Mouse (Mus musculus): ENCODE results near the gene Dmgdh. TPM values are rescaled to one million over a fixed set of nuclear protein-coding genes. Genes with fewer than 3 reads are reported as not detected.

Dmgdh gene
- not detected in 2 replicates for polyA plus RNA-seq (2011; ENCODE audit: insufficient read length, low read depth, missing spikeins)

DNA sequence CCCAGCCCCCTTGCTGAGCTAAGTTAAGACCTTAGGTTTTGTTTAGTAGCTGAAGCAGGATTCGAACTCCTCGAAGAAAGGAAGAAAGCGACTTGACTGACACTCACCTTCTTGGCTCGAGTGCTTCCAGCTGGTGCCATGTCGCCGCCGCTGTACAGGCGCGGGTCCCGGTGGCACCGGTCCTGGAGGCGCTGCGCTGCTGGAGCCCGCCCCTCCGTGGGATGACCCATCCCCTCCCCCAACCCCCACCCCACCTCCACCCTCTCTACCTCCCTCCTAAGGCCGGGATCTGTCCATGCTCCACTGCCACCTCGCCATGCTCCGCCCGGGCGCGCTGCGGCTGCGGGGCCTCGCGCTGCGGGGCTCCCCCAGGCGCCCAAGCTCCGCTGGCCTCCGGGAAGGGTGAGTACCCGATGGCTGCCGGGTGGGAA is at the start of gene Dmgdh, which contains the start of gene Bhmt2:
TSS of gene Dmgdh (plus strand) at position 303 of the 431 bp plus-strand sequence.
TSS of gene Bhmt2 (minus strand) at position 172 of the 431 bp plus-strand sequence.
- Histone ChIP-seq H3K4me3 (ENCODE audit: insufficient read depth, low read length) (no peak within 1 kb of the TSS), H3K4me1 (ENCODE audit: control insufficient read depth, insufficient read depth, low read length) (no peaks in the 10 kb centered on the region), H3K27ac (ENCODE audit: insufficient read depth, low read length) (no peak within 1 kb of the TSS)
- TF ChIP-seq CTCF (IDR thresholded peaks at IDR 0.05; ENCODE audit: borderline replicate concordance, insufficient read depth, low read length) = no peak
- no peak for TF ChIP-seq POLR2A (IDR thresholded peaks at IDR 0.05; ENCODE audit: low read depth, low read length)

DNA sequence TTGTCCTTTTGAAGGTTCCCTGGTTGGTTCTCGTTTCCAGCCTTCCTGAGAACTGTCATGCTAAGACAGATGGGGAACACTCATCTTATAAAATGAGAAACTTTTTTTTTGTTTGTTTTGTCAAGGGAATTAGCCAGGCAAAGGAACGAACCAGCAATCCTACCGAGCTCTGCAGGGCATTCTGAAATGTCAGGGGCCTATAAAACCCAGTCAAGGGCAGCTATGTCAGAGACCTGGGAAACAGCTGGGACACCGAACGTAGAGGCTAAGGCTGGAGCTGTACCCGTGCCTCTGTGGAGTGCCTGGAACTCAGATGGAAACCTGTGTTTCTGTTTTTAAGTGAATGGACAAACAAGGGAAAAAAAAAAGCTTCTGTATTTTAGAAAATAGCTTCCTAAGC is 45.4 kb upstream of the Dmgdh start:
- no peak for TF ChIP-seq POLR2A (IDR thresholded peaks at IDR 0.05; ENCODE audit: low read depth, low read length)
- TF ChIP-seq CTCF (IDR thresholded peaks at IDR 0.05; ENCODE audit: borderline replicate concordance, insufficient read depth, low read length) = no peak
- Histone ChIP-seq H3K4me3 (ENCODE audit: insufficient read depth, low read length) (no peak overlapping the region), H3K4me1 (ENCODE audit: control insufficient read depth, insufficient read depth, low read length) (no peaks in the 10 kb centered on the region; the same call in 1 of the 2 replicates), H3K27ac (ENCODE audit: insufficient read depth, low read length) (no peak overlapping the region)

DNA sequence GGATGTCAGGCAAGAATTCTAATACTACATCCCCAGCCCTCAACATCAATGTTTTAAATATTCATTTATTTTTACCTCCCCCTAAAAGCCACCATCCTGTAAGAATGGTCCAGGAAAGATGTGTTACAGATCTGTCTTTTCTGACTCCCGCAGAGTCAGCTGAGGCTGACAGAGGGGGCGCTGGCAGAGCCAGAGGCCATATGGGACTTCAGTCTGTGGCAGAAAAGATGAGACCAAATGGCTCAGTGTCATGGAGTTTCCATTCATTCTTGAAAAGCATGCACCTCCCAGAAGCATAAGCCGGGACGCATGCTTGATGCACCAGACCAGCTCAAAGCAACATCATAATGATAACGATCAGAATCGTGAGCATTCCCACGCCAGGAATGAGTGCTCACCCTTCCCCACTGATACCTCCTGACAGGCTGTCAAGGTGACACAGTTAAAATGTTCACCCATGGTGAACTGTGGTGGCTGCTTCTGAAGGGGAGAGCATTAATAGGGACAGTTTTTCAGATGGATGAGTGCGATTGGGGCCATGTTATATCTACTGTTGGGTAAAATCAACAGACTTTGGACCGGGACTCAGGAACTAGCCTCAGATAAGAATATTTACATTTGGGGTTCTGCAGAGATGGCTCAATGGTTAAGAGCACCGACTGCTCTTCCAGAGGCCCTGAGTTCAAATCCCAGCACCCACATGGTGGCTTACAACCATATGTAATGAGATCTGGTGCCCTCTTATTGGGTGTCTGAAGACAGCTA is 43.1 kb upstream of the Dmgdh start:
- no peak overlapping the region for H3K27ac ChIP-seq (ENCODE audit: insufficient read depth, low read length)
- H3K4me3 ChIP-seq (ENCODE audit: insufficient read depth, low read length) = no peak overlapping the region
- no peaks in the 10 kb centered on the region; the same call in 1 of the 2 replicates for H3K4me1 ChIP-seq (ENCODE audit: control insufficient read depth, insufficient read depth, low read length)
- TF ChIP-seq POLR2A (IDR thresholded peaks at IDR 0.05; ENCODE audit: low read depth, low read length) (no peak), CTCF (IDR thresholded peaks at IDR 0.05; ENCODE audit: borderline replicate concordance, insufficient read depth, low read length) (no peak)

DNA sequence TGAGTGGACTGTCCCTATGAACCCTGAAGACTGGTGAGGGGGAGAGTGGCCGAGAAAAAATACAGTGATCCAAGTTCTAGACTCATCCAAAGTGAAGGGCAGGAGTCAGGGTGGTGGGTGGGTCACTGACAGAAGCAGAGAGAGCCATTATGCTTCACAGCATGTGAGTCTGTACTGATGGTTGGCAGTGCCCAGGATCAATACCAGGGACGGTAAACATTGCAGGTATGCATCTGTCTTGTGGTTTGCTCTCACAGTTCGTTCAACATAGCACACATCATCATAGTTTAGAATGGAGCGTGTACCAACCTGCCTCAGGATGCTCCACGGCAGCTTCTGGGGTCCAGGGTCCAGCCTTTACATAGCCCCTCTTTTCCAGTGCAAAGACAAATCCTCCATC is 41.3 kb upstream of the Dmgdh start:
- Histone ChIP-seq H3K4me3 (ENCODE audit: insufficient read depth, low read length) (no peak overlapping the region), H3K27ac (ENCODE audit: insufficient read depth, low read length) (no peak overlapping the region), H3K4me1 (ENCODE audit: control insufficient read depth, insufficient read depth, low read length) (no peaks in the 10 kb centered on the region; the same call in 1 of the 2 replicates)
- no peak for TF ChIP-seq POLR2A (IDR thresholded peaks at IDR 0.05; ENCODE audit: low read depth, low read length)
- no peak for TF ChIP-seq CTCF (IDR thresholded peaks at IDR 0.05; ENCODE audit: borderline replicate concordance, insufficient read depth, low read length)

DNA sequence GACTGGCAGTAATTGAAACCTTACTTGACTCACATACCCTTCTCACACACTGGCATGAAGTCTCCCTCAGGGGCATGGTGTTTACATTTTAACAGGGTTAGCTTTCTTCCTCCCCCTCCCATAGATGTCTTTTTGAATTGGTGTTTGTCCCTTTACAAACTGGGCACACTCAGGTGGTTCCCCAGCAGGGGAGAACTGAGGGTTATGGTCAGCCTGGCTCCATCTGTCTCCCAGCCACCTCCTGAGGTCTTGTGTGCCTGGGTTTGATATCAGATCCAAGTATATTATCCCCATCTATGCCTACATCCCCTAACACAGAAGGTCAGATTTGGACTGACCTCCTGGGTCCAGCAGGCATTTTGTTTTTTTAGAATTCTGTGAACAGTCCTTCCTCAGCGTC is 37.7 kb upstream of the Dmgdh start:
- H3K4me3 ChIP-seq (ENCODE audit: insufficient read depth, low read length) = no peak overlapping the region
- TF ChIP-seq CTCF (IDR thresholded peaks at IDR 0.05; ENCODE audit: borderline replicate concordance, insufficient read depth, low read length) = no peak
- no peak for TF ChIP-seq POLR2A (IDR thresholded peaks at IDR 0.05; ENCODE audit: low read depth, low read length)
- H3K27ac ChIP-seq (ENCODE audit: insufficient read depth, low read length) = no peak overlapping the region
- H3K4me1 ChIP-seq (ENCODE audit: control insufficient read depth, insufficient read depth, low read length) = no peaks in the 10 kb centered on the region

DNA sequence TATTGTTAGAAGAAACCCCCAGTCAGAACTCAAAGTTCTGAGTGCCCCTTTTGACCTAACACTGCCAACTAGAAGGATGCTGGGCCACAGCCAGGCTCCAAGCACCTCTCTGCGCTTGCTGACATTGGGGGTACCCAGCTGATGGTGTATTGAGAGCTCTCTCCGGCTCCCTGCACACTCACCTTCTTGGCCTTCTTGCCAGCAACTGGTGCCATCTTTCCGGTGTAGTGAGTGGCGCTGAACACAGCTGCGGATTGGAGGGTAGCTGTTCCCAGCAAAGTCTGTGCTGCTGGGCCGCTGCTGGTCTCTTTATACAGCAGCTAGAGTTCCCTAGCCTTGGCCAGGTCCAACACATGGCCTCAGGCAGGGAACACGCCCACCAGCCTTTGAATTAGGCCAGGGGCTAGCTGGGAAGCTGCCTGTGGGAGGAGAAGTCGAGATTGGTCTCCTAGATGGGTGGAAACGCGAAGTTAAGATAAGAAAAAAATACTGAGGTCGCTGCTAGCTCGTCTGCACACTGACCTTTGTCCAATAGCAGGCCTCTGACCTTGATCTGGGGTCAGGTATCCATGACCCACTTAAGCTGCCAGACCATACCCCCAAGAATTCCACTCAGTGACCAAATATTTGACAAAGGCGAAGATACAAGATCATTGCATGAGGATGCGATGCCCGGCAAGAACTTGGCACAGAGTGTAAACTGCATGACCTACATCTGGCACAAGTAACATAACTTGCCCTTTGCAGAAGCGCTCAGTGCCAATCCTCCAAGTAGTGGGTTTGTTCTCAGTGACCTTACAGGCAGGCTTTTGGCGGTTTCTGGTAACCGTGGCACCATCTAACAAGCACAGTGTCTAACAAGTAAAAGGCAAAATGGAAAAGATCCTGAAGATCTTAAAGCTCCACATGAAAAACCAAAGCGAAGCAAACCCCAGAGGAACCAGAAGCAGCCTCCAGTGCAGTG is 36.7 kb upstream of the Dmgdh start, which contains the start of gene Bhmt:
TSS of gene Bhmt (minus strand) at position 680 of the 964 bp plus-strand sequence.
- TF ChIP-seq POLR2A (IDR thresholded peaks at IDR 0.05; ENCODE audit: low read depth, low read length) (no peak), CTCF (IDR thresholded peaks at IDR 0.05; ENCODE audit: borderline replicate concordance, insufficient read depth, low read length) (no peak)

DNA sequence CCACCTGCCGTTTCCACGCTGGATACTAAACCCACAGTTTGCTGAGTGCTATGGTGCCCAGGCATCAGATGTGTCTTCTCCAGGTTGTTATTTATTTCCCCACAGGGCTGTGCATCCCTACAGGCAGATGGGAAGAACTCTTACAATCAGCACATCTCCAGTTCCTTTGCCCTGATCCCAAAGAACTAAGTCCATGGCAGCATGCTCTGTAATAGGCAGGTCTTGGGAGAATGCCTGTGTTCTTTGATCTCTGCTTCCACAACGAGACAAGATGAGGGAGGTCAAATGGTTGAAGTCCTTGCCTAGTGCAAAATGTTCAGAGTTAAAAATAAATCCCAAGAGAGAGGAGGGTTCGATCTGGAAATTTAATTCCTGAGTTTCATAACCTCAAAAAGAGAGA is 34.6 kb upstream of the Dmgdh start:
- H3K27ac ChIP-seq (ENCODE audit: insufficient read depth, low read length) = no peak overlapping the region
- TF ChIP-seq POLR2A (IDR thresholded peaks at IDR 0.05; ENCODE audit: low read depth, low read length) (no peak), CTCF (IDR thresholded peaks at IDR 0.05; ENCODE audit: borderline replicate concordance, insufficient read depth, low read length) (no peak)
- H3K4me1 ChIP-seq (ENCODE audit: control insufficient read depth, insufficient read depth, low read length) = no peaks in the 10 kb centered on the region
- H3K4me3 ChIP-seq (ENCODE audit: insufficient read depth, low read length) = no peak overlapping the region

More for the DNA sequence above, 36.7 kb upstream of the Dmgdh start, which contains the start of gene Bhmt:
- no peaks in the 10 kb centered on the region for H3K4me1 ChIP-seq (ENCODE audit: control insufficient read depth, insufficient read depth, low read length)
- H3K27ac ChIP-seq (ENCODE audit: insufficient read depth, low read length) = no peak within 1 kb of the TSS
- no peak within 1 kb of the TSS for H3K4me3 ChIP-seq (ENCODE audit: insufficient read depth, low read length)

DNA sequence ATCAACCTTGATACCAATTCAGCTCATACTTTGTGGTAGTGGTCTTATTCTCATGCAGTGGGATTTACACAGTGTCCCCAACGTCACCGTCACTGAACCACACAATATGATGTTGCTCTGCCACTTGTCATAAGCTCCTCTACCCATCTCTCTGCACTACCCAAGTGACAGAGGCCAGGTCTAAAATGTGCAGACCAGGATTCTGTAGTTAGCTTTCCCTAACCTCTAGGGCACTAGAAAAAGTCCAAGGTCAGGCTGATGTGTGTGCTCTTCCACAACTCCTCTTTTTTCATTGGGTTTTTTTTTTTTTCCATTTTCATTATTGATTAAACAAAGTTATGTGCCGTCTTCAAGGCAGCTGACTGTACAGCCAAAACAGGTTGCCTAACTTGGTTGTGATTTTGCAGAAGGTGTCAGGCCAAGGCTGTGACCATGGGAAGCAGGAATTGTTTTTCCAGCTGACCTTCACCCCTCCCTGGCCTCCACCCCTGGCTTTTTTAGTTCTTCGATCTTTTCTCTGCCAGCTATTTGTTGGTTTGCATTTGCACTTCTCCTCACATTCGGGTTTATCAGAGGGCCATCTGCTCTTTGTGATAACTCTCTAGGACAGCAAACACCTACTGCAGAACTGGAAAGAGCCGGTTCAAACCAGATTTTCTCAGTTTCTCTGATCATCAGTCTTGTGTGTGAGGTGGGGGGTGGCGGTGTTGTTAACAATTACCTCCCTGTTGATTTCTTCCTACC is 25.7 kb upstream of the Dmgdh start:
- H3K4me3 ChIP-seq (ENCODE audit: insufficient read depth, low read length) = no peak overlapping the region
- no peaks in the 10 kb centered on the region for H3K4me1 ChIP-seq (ENCODE audit: control insufficient read depth, insufficient read depth, low read length)
- TF ChIP-seq POLR2A (IDR thresholded peaks at IDR 0.05; ENCODE audit: low read depth, low read length) (no peak), CTCF (IDR thresholded peaks at IDR 0.05; ENCODE audit: borderline replicate concordance, insufficient read depth, low read length) (no peak)
- no peak overlapping the region for H3K27ac ChIP-seq (ENCODE audit: insufficient read depth, low read length)

DNA sequence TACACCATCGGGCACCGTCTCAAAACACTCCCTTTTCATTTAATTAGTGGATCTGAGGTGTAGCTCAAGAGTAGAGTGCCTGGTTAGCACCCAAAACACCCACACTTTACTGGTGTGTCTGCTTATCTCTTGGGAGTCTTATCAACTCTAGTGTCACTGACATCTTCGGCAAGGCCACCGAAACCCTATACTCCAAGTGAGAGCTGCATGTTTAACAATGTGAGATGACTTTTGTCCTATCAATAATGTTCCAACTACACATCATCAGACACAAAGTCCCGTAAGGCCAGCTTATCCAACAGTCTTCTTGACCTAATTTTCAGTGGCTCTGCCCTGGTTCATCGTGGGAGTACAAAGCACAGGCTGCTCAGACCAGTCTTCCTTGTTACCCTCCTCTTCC is 20.9 kb upstream of the Dmgdh start:
- Histone ChIP-seq H3K4me3 (ENCODE audit: insufficient read depth, low read length) (no peak overlapping the region), H3K4me1 (ENCODE audit: control insufficient read depth, insufficient read depth, low read length) (no peaks in the 10 kb centered on the region), H3K27ac (ENCODE audit: insufficient read depth, low read length) (no peak overlapping the region)
- no peak for TF ChIP-seq CTCF (IDR thresholded peaks at IDR 0.05; ENCODE audit: borderline replicate concordance, insufficient read depth, low read length)
- TF ChIP-seq POLR2A (IDR thresholded peaks at IDR 0.05; ENCODE audit: low read depth, low read length) = no peak

Measured in embryonic fibroblast, embryonic 13.5 days (primary cell).